Mouse (Mus musculus): ENCODE results near the gene Isoc2b. TPM values are rescaled to one million over a fixed set of nuclear protein-coding genes. Genes with fewer than 3 reads are reported as not detected.

Gene Isoc2b
- total RNA-seq, 1 experiment from 2014 or later, result 70.9 TPM

Other genes starting within 250 kb of the Isoc2b start
- 8.6 and 18.7 TPM in 2 replicates for gene Tmem86b, start 238.8 kb downstream of the Isoc2b start, total RNA-seq (2017)
- gene Ppp6r1, start 211.2 kb downstream of the Isoc2b start, total RNA-seq (2017), result 142 and 149 TPM in 2 replicates
- 28.6 and 43.6 TPM in 2 replicates for gene Hspbp1, start 185.2 kb downstream of the Isoc2b start, total RNA-seq (2017)
- gene Brsk1, start 179.7 kb downstream of the Isoc2b start, total RNA-seq (2017), result not detected in 2 replicates
- gene Tmem150b, start 145.0 kb downstream of the Isoc2b start, total RNA-seq (2017), result 6.6 and 8.3 TPM in 2 replicates
- 33.0 and 37.9 TPM in 2 replicates for gene Kmt5c, start 130.1 kb downstream of the Isoc2b start, total RNA-seq (2017)
- 63.5 and 74.7 TPM in 2 replicates for gene Cox6b2, start 117.2 kb downstream of the Isoc2b start, total RNA-seq (2017)
- not detected in 2 replicates for gene Fam71e2, start 99.0 kb downstream of the Isoc2b start, total RNA-seq (2017)
- 0.59 TPM in 1 of 2 replicates, not detected in the other for gene Il11, start 87.4 kb downstream of the Isoc2b start, total RNA-seq (2017)
- not detected in 2 replicates for gene Tmem190, start 87.3 kb downstream of the Isoc2b start, total RNA-seq (2017)
- 7.0 and 8.4 TPM in 2 replicates for gene Tmem238, start 80.6 kb downstream of the Isoc2b start, total RNA-seq (2017)
- 690 and 777 TPM in 2 replicates for gene Rpl28, start 77.4 kb downstream of the Isoc2b start, total RNA-seq (2017)
- 190 and 203 TPM in 2 replicates for gene Ube2s, start 57.7 kb downstream of the Isoc2b start, total RNA-seq (2017)
- 0.05 TPM in 2 replicates for gene Shisa7, start 25.6 kb downstream of the Isoc2b start, total RNA-seq (2017)
- 3.8 and 6.5 TPM in 2 replicates for gene Isoc2a, start 6.9 kb upstream of the Isoc2b start, total RNA-seq (2017)
- gene Gm36210, start 36.3 kb upstream of the Isoc2b start, total RNA-seq (2017), result not detected in 2 replicates
- 2.4 and 3.2 TPM in 2 replicates for gene Zfp628, start 45.0 kb upstream of the Isoc2b start, total RNA-seq (2017)
- 0.32 TPM in 1 of 2 replicates, not detected in the other for gene Nat14, start 51.8 kb upstream of the Isoc2b start, total RNA-seq (2017)
- not detected in 2 replicates for gene Ssc5d, start 55.5 kb upstream of the Isoc2b start, total RNA-seq (2017)
- gene Sbk2, start 94.1 kb upstream of the Isoc2b start, total RNA-seq (2017), result not detected in 2 replicates
- 0.19 TPM in 1 of 2 replicates, not detected in the other for gene Sbk3, start 100.9 kb upstream of the Isoc2b start, total RNA-seq (2017)
- 4.1 and 8.3 TPM in 2 replicates for gene Zfp579, start 125.9 kb upstream of the Isoc2b start, total RNA-seq (2017)
- 2.2 and 7.4 TPM in 2 replicates for gene Zfp524, start 144.2 kb upstream of the Isoc2b start, total RNA-seq (2017)
- 20.0 and 21.1 TPM in 2 replicates for gene Fiz1, start 144.4 kb upstream of the Isoc2b start, total RNA-seq (2017)
- gene Gm44973, start 145.2 kb upstream of the Isoc2b start, total RNA-seq (2017), result not detected in 2 replicates
- 9.5 and 14.3 TPM in 2 replicates for gene Zfp865, start 150.1 kb upstream of the Isoc2b start, total RNA-seq (2017)
- gene Ccdc106, start 150.3 kb upstream of the Isoc2b start, total RNA-seq (2017), result 0.14 and 1.1 TPM in 2 replicates
- 2.5 TPM in 1 of 2 replicates, not detected in the other for gene 4632433K11Rik, start 163.9 kb upstream of the Isoc2b start, total RNA-seq (2017)
- gene Zfp784, start 168.2 kb upstream of the Isoc2b start, total RNA-seq (2017), result 2.7 and 2.9 TPM in 2 replicates
- gene Zfp580, start 181.3 kb upstream of the Isoc2b start, total RNA-seq (2017), result 1.8 and 3.6 TPM in 2 replicates
- gene U2af2, start 191.9 kb upstream of the Isoc2b start, total RNA-seq (2017), result 220 and 260 TPM in 2 replicates
- 42.9 and 53.0 TPM in 2 replicates for gene Epn1, start 210.0 kb upstream of the Isoc2b start, total RNA-seq (2017)
- not detected in 2 replicates for gene Rfpl4, start 246.7 kb upstream of the Isoc2b start, total RNA-seq (2017)

Measured in common myeloid progenitor, adult 5-6 weeks (primary cell).